Mouse (Mus musculus) hindbrain, embryonic 11.5 days (tissue): ENCODE results near the gene Smim26. TPM values are rescaled to one million over a fixed set of nuclear protein-coding genes. Genes with fewer than 3 reads are reported as not detected.
"Not testable (repeated sequence)": the region's sequence is repeated elsewhere in the genome, so short reads cannot be mapped to it uniquely, and the experiment has no call there.

ENCODE experiments used
- ATAC-seq: fragments of 200-750 bp; cut with Nextera tagmentation; 2 replicates; pipeline ENCODE4 v1.8.0; 2017; ENCODE audit warnings: mild to moderate bottlenecking, moderate TSS enrichment, moderate library complexity; ENCODE audit not compliant: low FRiP score
- DNase-seq: peaks from one replicate; pipeline ENCODE4 v3.0.0-alpha.2; 2015; ENCODE audit warnings: low spot score
- H3K27ac ChIP-seq: fragments of 300-500 bp; sonication (generic); 2 replicates; pipeline ENCODE4 v1.5.1; 2014; ENCODE audit warnings: mild to moderate bottlenecking, low read depth, low read length
- H3K27me3 ChIP-seq: fragments of 300-500 bp; sonication (generic); 2 replicates; pipeline ENCODE4 v1.6.1; 2014; ENCODE audit warnings: mild to moderate bottlenecking, low read length, moderate library complexity, mixed read lengths; ENCODE audit not compliant: control insufficient read depth, insufficient read depth
- H3K36me3 ChIP-seq: fragments of 300-500 bp; sonication (generic); 2 replicates; pipeline ENCODE4 v1.6.1; 2014; ENCODE audit warnings: mild to moderate bottlenecking, low read length, moderate library complexity, mixed read lengths; ENCODE audit not compliant: control insufficient read depth, insufficient read depth
- H3K4me1 ChIP-seq: fragments of 300-500 bp; sonication (generic); replicated peaks from 2 replicates; pipeline ENCODE4 v1.6.1; 2014; ENCODE audit warnings: low read length, mixed read lengths; ENCODE audit not compliant: control insufficient read depth, insufficient read depth
- H3K4me2 ChIP-seq: fragments of 300-500 bp; sonication (generic); replicated peaks from 2 replicates; pipeline ENCODE4 v1.6.1; 2014; ENCODE audit warnings: mild to moderate bottlenecking, low read depth, low read length
- H3K4me3 ChIP-seq: fragments of 300-500 bp; sonication (generic); 2 replicates; pipeline ENCODE4 v1.5.1; 2014; ENCODE audit warnings: low read depth, low read length
- H3K9ac ChIP-seq: fragments of 300-500 bp; sonication (generic); 2 replicates; pipeline ENCODE4 v1.6.1; 2014; ENCODE audit warnings: low read depth, low read length
- H3K9me3 ChIP-seq: fragments of 300-500 bp; sonication (generic); 2 replicates; pipeline ENCODE4 v1.6.1; 2016; ENCODE audit warnings: low read length; ENCODE audit not compliant: control insufficient read depth
- WGBS: fragments of 180-500 bp; shearing (Covaris S2); extraction: QIAGEN DNeasy Blood & Tissue Kit; methylation state at CpG from one replicate; pipeline ENCODE4 v1.1.7; 2014; 5-methylcytosine and 5-hydroxymethylcytosine counted together
- polyA plus RNA-seq: library from polyadenylated mRNA; unstranded; fragments of >200 nt; fragmentation: Nextera tagmentation; extraction: Ambion mirVana; gene quantifications from 2 replicates; pipeline ENCODE4 v1.2.1, GENCODE M21; 2014

The Smim26 gene
- polyA plus RNA-seq, 1 experiment from 2014 or later, result 39.0 TPM

DNA sequence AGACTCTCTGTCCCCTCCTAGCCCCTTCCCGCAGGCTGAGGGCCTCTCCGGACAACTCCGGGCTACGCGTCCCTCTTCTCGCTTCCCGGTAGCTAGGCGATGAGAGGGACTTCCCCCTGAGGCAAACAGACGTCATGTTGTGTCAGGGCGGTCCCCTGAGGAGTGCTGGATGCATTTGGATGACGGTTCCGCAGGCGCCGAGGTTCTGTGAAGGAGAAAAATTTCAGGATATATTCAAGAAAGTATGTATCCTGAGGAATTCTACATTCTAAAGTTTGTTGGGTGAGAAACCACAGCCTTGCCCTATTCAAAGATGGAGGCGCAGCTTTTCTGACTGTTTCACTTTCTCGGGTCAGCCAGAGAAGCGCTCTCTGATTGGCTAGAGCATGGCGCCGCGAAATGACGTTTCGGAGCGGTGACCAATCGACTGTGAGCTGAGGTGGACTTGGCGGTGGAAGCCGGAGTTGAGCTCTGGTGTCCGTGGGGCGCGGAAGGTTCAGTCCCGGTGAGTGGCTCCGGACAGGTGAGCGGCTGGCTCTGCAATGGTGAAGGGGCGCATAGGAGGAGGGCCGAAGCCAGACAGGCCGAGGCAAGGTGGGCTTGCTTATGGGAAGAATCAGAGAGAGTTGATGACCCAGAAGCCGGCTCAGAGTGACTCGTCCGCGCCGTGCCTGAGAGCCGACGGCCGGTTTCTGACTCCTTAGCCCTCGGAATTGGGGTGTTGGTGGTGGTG is 37.9 kb upstream of the Smim26 start, which contains the start of gene Sec23b:
TSS of gene Sec23b (plus strand) at position 410 of the 733 bp plus-strand sequence.
- WGBS, result under 1% methylated on average over 44 of the region's 44 CpGs
- Histone ChIP-seq H3K9me3 (no peaks in the 10 kb centered on the region), H3K27me3 (no peaks in the 10 kb centered on the region), H3K4me1 (no peaks in the 10 kb centered on the region), H3K36me3 (no peaks in the 10 kb centered on the region), H3K4me2 (peak within 1 kb of the TSS; percentile 55), H3K27ac (peak within 1 kb of the TSS; percentile 70), H3K4me3 (peak within 1 kb of the TSS; percentile 52), H3K9ac (peak within 1 kb of the TSS; percentile 65)
- ATAC-seq (peak; percentile 99), DNase-seq (peak; percentile 95)

DNA sequence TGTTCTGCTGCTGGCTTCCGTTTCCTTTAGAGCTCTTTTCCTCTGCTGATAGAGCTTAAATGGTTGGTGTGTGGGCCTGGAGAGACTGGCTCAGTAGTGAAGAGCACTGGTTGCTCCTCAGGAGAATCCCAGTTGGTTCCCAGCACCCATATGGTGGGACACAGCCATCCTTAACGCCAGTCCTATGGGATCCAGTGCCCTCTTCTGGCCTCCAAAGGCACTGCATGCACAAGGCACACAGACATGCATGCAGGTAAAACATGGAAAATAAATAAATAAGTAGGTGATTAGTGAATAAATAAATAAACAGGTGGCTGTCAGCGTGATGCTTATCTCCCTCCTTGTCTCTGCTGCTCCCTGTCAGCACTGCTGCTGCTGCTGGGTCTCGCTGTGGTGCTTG is 5.1 kb upstream of the Smim26 start:
- Histone ChIP-seq H3K27me3 (no peaks in the 10 kb centered on the region), H3K4me1 (no peaks in the 10 kb centered on the region), H3K4me2 (no peak overlapping the region), H3K9me3 (no peaks in the 10 kb centered on the region), H3K9ac (no peak overlapping the region), H3K4me3 (no peak overlapping the region), H3K27ac (no peak overlapping the region), H3K36me3 (peaks cover 14% of the 10 kb centered on the region; the same call in 1 of the 2 replicates)
- DNase-seq (no peak), ATAC-seq (no peak)
- 83% methylated on average over 4 of the region's 4 CpGs for WGBS

DNA sequence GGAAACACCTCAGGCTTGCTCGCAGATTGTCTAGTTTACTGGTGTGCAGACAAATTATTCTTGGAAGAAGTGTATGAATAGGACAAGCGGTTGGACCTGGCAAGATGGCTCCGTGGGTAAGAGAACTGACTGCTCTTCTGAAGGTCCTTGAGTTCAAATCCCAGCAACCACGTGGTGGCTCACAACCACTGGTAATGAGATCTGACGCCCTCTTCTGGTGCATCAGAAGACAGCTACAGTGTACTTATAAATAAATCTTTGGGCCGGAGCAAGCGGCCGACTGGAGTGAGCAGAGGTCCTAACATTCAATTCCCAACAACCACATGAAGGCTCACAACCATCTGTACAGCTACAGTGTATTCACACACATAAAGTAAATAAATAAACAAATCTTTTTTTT is 818 bp upstream of the Smim26 start:
- DNase-seq, ATAC-seq, H3K9me3 ChIP-seq, H3K4me3 ChIP-seq, H3K9ac ChIP-seq, H3K27me3 ChIP-seq, H3K27ac ChIP-seq, H3K4me2 ChIP-seq, H3K36me3 ChIP-seq, H3K4me1 ChIP-seq: not testable (repeated sequence)
- 68% methylated on average over 8 of the region's 8 CpGs for WGBS

DNA sequence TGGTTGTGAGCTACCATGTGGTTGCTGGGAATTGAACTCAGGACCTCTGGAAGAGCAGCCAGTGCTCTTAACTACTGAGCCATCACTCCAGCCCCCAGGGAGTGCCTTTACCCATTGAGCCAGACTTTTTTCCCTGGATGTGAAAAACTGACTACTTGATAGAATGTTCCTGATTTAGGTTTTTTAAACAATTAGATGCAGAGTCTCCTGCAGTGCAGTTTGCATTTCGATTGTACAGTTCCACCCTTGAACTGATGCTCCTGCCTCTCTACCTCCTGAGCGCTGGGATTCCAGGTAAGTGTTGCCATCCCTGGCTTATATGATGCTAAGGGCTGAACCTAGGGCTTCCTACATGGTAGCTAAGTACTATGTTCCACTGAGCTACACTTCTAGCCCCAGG is 4.2 kb downstream of the Smim26 start:
- DNase-seq, result no peak
- no peaks in the 10 kb centered on the region for H3K36me3 ChIP-seq
- WGBS, result 61% methylated on average over 2 of the region's 2 CpGs
- no peaks in the 10 kb centered on the region for H3K4me1 ChIP-seq
- H3K9me3 ChIP-seq, result no peaks in the 10 kb centered on the region
- no peaks in the 10 kb centered on the region for H3K27me3 ChIP-seq
- H3K9ac ChIP-seq, result no peak overlapping the region
- H3K4me2 ChIP-seq, result no peak overlapping the region
- no peak overlapping the region for H3K4me3 ChIP-seq
- no peak for ATAC-seq
- no peak overlapping the region for H3K27ac ChIP-seq

DNA sequence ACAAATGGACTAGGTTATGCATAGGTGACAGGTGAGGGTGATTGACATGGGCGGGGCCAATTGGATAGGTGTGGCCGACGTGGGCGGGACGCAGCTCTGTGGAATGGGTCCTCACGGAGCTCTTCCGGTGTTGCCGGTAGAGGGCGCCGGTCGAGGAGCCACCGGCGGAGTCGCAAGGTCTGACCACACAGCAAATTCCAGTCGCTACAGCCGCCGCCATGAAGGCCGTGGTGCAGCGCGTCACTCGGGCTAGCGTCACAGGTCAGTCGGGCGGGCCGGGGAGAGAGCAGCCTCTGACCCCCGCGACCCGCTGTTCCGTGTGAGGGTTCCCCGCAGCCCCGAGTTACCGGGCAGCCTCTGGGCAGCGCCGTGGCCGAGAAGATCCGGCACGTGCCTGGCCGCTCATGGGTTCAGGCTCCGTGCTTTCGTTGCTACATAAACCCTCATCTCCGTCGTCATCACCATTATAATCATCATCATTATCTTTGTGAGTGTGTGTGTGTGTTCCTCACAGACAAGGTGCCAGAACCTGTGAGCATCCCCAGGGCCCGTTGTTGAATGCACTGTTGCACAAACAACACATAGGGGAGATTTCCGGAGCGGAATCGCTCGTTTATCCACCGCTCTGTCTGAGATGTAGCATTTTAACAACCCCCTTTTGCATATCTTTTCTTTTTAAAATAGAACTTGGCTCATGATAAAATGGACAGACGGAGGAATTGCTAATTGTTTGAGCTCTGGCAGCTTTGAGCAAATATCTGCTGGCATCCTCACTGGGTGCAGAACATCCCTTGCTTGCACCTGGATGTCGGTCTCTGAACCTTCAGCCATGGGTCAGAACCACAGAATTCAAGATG is 6.2 kb downstream of the Smim26 start, which contains the start of gene Dtd1:
TSS of gene Dtd1 (plus strand) at position 67 of the 857 bp plus-strand sequence.
- DNase-seq (peak; percentile 88), ATAC-seq (peak; percentile 95)
- Histone ChIP-seq H3K4me1 (no peaks in the 10 kb centered on the region), H3K9ac (peak within 1 kb of the TSS; percentile 74), H3K4me2 (peak within 1 kb of the TSS; percentile 52), H3K27me3 (no peaks in the 10 kb centered on the region), H3K4me3 (peak within 1 kb of the TSS; percentile 50), H3K36me3 (no peaks in the 10 kb centered on the region), H3K9me3 (no peaks in the 10 kb centered on the region), H3K27ac (no peak within 1 kb of the TSS)
- WGBS, result 2% methylated on average over 48 of the region's 50 CpGs

DNA sequence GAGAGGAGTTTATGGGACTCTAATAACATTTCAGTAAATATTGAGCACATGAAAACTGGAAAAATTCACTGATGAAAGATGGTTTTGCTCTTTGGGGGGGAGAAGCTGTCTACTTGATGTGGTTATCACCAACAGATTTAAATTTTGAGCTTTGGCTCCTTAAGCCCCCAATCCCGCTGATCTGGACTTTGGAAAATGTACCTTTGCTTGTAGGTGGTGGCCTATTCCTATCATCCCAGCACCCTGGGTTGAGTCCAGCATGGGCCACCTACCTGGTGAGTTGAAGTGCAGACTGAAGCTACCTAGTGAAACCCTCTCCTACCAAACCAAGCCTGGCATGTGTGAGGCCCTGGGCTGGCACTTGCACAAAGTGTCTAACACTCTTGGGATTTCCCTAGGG is 7.7 kb downstream of the Smim26 start:
- Histone ChIP-seq H3K4me2 (no peak overlapping the region), H3K4me3 (no peak overlapping the region), H3K27ac (no peak overlapping the region), H3K27me3 (no peaks in the 10 kb centered on the region), H3K9ac (no peak overlapping the region), H3K36me3 (no peaks in the 10 kb centered on the region), H3K9me3 (no peaks in the 10 kb centered on the region), H3K4me1 (no peaks in the 10 kb centered on the region)
- DNase-seq (no peak), ATAC-seq (no peak)
- WGBS, result 96% methylated on average over 1 of the region's 1 CpGs

DNA sequence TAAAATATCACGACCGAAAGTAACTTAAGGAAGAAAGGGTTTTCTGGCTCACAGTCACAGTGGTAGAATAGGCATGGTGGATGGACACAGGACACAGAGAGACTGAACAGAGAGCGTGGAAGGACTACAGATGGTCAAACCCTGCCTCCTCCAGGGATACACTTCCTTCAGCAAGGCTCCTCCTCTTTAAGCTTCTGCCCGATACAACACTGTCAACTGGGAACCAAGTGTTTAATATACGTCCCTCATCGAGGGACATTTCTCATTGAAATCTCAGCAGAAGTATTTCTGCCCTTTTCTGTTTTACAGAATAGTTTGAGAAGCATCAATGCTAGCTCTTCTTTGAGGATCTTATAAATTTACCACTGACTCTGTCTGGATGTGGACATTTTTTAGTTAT is 20.1 kb downstream of the Smim26 start:
- Histone ChIP-seq H3K4me2 (no peak overlapping the region), H3K4me3 (no peak overlapping the region), H3K27me3 (no peaks in the 10 kb centered on the region), H3K4me1 (no peaks in the 10 kb centered on the region), H3K9me3 (no peaks in the 10 kb centered on the region), H3K36me3 (no peaks in the 10 kb centered on the region), H3K9ac (no peak overlapping the region), H3K27ac (no peak overlapping the region)
- no peak for DNase-seq
- WGBS, result 94% methylated on average over 6 of the region's 6 CpGs
- no peak for ATAC-seq

DNA sequence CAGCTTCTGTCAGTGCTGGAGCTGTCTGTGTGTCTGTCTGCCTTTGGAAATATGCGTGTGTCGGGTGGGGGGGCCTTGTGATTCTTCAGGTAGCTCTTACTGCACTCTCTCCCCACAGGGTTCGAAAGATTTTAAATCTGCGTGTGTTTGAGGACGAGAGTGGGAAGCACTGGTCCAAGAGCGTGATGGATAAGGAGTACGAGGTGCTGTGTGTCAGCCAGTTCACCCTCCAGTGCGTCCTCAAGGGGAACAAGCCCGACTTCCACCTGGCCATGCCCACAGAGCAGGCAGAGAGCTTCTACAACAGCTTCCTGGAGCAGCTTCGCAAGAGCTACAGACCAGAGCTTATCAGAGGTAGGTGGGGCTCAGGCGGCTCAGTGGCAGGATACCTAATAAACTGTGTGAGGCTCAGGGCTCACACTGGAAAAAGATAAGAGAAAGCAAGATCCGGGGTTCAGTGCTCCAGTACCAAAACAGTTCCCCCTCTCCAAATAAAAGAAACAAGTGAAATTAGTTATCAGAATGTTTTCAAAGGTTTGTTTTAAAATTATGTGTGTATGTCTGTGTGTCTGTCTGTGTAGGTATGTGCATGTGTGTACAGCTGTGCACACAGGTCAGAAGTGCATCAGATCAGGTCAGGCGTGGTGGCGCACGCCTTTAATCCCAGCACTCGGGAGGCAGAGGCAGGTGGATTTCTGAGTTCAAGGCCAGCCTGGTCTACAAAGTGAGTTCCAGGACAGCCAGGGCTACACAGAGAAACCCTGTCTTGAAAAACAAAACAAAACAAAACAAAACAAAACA is 23.4 kb downstream of the Smim26 start:
- ATAC-seq (no peak), DNase-seq (no peak)
- Histone ChIP-seq H3K4me2 (no peak overlapping the region), H3K27ac (no peak overlapping the region), H3K4me1 (no peaks in the 10 kb centered on the region), H3K36me3 (no peaks in the 10 kb centered on the region), H3K9me3 (no peaks in the 10 kb centered on the region), H3K9ac (no peak overlapping the region), H3K4me3 (no peak overlapping the region), H3K27me3 (no peaks in the 10 kb centered on the region)
- 92% methylated on average over 16 of the region's 16 CpGs for WGBS
